Mouse (Mus musculus): ENCODE results near the gene Eif2b3. TPM values are rescaled to one million over a fixed set of nuclear protein-coding genes. Genes with fewer than 3 reads are reported as not detected.
A peak's percentile ranks its signal among the peaks of the same experiment; 100 is the strongest.

Eif2b3 gene
- polyA plus RNA-seq, 1 experiment from 2014 or later = 23.6 TPM

- no peak overlapping the region for H3K4me3 ChIP-seq (ENCODE audit: low read length)
- no peaks in the 10 kb centered on the region for H3K9me3 ChIP-seq (replicated peaks; ENCODE audit: control insufficient read depth, low read length)
- H3K9ac ChIP-seq (ENCODE audit: low read length) = no peak overlapping the region
- ATAC-seq (replicated peaks; ENCODE audit: extremely low read depth, insufficient read depth, low FRiP score) = no peak
- H3K4me1 ChIP-seq (ENCODE audit: control insufficient read depth, insufficient read depth, low read length) = peaks cover 26% of the 10 kb centered on the region
- no peak overlapping the region for H3K4me2 ChIP-seq (ENCODE audit: low read depth, low read length)
- no peak overlapping the region for H3K27ac ChIP-seq (ENCODE audit: low read length)
- 83% methylated on average over 4 of the region's 4 CpGs for WGBS
- no peaks in the 10 kb centered on the region for H3K27me3 ChIP-seq (ENCODE audit: control insufficient read depth, insufficient read depth, low read length)
- H3K36me3 ChIP-seq (ENCODE audit: control insufficient read depth, insufficient read depth) = no peaks in the 10 kb centered on the region
Observed at GRCm38 (mm10) chr4:117122209-117122608, 103.0 kb downstream of the Eif2b3 start.

- H3K27ac ChIP-seq (ENCODE audit: low read length) = no peak overlapping the region
- no peak overlapping the region for H3K4me3 ChIP-seq (ENCODE audit: low read length)
- H3K27me3 ChIP-seq (ENCODE audit: control insufficient read depth, insufficient read depth, low read length) = no peaks in the 10 kb centered on the region
- no peaks in the 10 kb centered on the region for H3K9me3 ChIP-seq (replicated peaks; ENCODE audit: control insufficient read depth, low read length)
- no peak overlapping the region for H3K4me2 ChIP-seq (ENCODE audit: low read depth, low read length)
- H3K9ac ChIP-seq (ENCODE audit: low read length) = no peak overlapping the region
- ATAC-seq (replicated peaks; ENCODE audit: extremely low read depth, insufficient read depth, low FRiP score) = no peak
- 74% methylated on average over 7 of the region's 9 CpGs for WGBS
- H3K36me3 ChIP-seq (ENCODE audit: control insufficient read depth, insufficient read depth) = peaks cover 4% of the 10 kb centered on the region; the same call in 1 of the 2 replicates
- H3K4me1 ChIP-seq (ENCODE audit: control insufficient read depth, insufficient read depth, low read length) = peaks cover 26% of the 10 kb centered on the region
Observed at GRCm38 (mm10) chr4:117123546-117124217, 104.5 kb downstream of the Eif2b3 start.

- no peak overlapping the region for H3K27ac ChIP-seq (ENCODE audit: low read length)
- H3K27me3 ChIP-seq (ENCODE audit: control insufficient read depth, insufficient read depth, low read length) = no peaks in the 10 kb centered on the region
- no peaks in the 10 kb centered on the region for H3K9me3 ChIP-seq (replicated peaks; ENCODE audit: control insufficient read depth, low read length)
- no peak overlapping the region for H3K9ac ChIP-seq (ENCODE audit: low read length)
- WGBS = 64% methylated on average over 3 of the region's 3 CpGs
- ATAC-seq (replicated peaks; ENCODE audit: extremely low read depth, insufficient read depth, low FRiP score) = no peak
- peaks cover 4% of the 10 kb centered on the region; the same call in 1 of the 2 replicates for H3K36me3 ChIP-seq (ENCODE audit: control insufficient read depth, insufficient read depth)
- no peak overlapping the region for H3K4me3 ChIP-seq (ENCODE audit: low read length)
- no peak overlapping the region for H3K4me2 ChIP-seq (ENCODE audit: low read depth, low read length)
- H3K4me1 ChIP-seq (ENCODE audit: control insufficient read depth, insufficient read depth, low read length) = peaks cover 26% of the 10 kb centered on the region
Observed at GRCm38 (mm10) chr4:117124218-117124517, 105.0 kb downstream of the Eif2b3 start.

GRCm38 (mm10) chr4:117124518-117125347, 105.5 kb downstream of the Eif2b3 start:
- H3K9ac ChIP-seq (ENCODE audit: low read length) = peak overlapping the region; percentile 62

GRCm38 (mm10) chr4:117125348-117125909, 106.2 kb downstream of the Eif2b3 start, which contains the start of gene Btbd19:
Gene Btbd19 (minus strand): TSS chr4:117125725.
- WGBS = 43% methylated on average over 8 of the region's 8 CpGs
- H3K4me2 ChIP-seq (ENCODE audit: low read depth, low read length) = peak within 1 kb of the TSS; percentile 40
- H3K9ac ChIP-seq (ENCODE audit: low read length) = peak within 1 kb of the TSS; percentile 62
- H3K4me1 ChIP-seq (ENCODE audit: control insufficient read depth, insufficient read depth, low read length) = peaks cover 21% of the 10 kb centered on the region
- peak; percentile 26; the same call in 1 of the 2 replicates for ATAC-seq (replicated peaks; ENCODE audit: extremely low read depth, insufficient read depth, low FRiP score)
- H3K27ac ChIP-seq (ENCODE audit: low read length) = peak within 1 kb of the TSS; percentile 94
- peak within 1 kb of the TSS; percentile 4; the same call in 1 of the 2 replicates for H3K4me3 ChIP-seq (ENCODE audit: low read length)
- no peaks in the 10 kb centered on the region; the same call in 1 of the 2 replicates for H3K27me3 ChIP-seq (ENCODE audit: control insufficient read depth, insufficient read depth, low read length)
- peaks cover 4% of the 10 kb centered on the region; the same call in 1 of the 2 replicates for H3K36me3 ChIP-seq (ENCODE audit: control insufficient read depth, insufficient read depth)
- H3K9me3 ChIP-seq (replicated peaks; ENCODE audit: control insufficient read depth, low read length) = no peaks in the 10 kb centered on the region

More at GRCm38 (mm10) chr4:117124518-117125347, 105.5 kb downstream of the Eif2b3 start:
- Histone ChIP-seq H3K27me3 (ENCODE audit: control insufficient read depth, insufficient read depth, low read length) (no peaks in the 10 kb centered on the region; the same call in 1 of the 2 replicates), H3K4me1 (ENCODE audit: control insufficient read depth, insufficient read depth, low read length) (peaks cover 25% of the 10 kb centered on the region), H3K36me3 (ENCODE audit: control insufficient read depth, insufficient read depth) (peaks cover 4% of the 10 kb centered on the region; the same call in 1 of the 2 replicates), H3K4me2 (ENCODE audit: low read depth, low read length) (peak overlapping the region; percentile 40), H3K27ac (ENCODE audit: low read length) (peak overlapping the region; percentile 94), H3K4me3 (ENCODE audit: low read length) (peak overlapping the region; percentile 4; the same call in 1 of the 2 replicates), H3K9me3 (replicated peaks; ENCODE audit: control insufficient read depth, low read length) (no peaks in the 10 kb centered on the region)
- WGBS = 43% methylated on average over 14 of the region's 14 CpGs
- no peak for ATAC-seq (replicated peaks; ENCODE audit: extremely low read depth, insufficient read depth, low FRiP score)

GRCm38 (mm10) chr4:117125910-117126674, 106.9 kb downstream of the Eif2b3 start:
- Histone ChIP-seq H3K36me3 (ENCODE audit: control insufficient read depth, insufficient read depth) (peaks cover 4% of the 10 kb centered on the region; the same call in 1 of the 2 replicates), H3K4me3 (ENCODE audit: low read length) (no peak overlapping the region), H3K4me2 (ENCODE audit: low read depth, low read length) (peak overlapping the region; percentile 40; the same call in 1 of the 2 replicates), H3K4me1 (ENCODE audit: control insufficient read depth, insufficient read depth, low read length) (peaks cover 21% of the 10 kb centered on the region), H3K27ac (ENCODE audit: low read length) (peak overlapping the region; percentile 94), H3K9ac (ENCODE audit: low read length) (peak overlapping the region; percentile 62), H3K9me3 (replicated peaks; ENCODE audit: control insufficient read depth, low read length) (no peaks in the 10 kb centered on the region), H3K27me3 (ENCODE audit: control insufficient read depth, insufficient read depth, low read length) (no peaks in the 10 kb centered on the region; the same call in 1 of the 2 replicates)
- peak; percentile 77 for ATAC-seq (replicated peaks; ENCODE audit: extremely low read depth, insufficient read depth, low FRiP score)
- 41% methylated on average over 15 of the region's 15 CpGs for WGBS

- no peak for ATAC-seq (replicated peaks; ENCODE audit: extremely low read depth, insufficient read depth, low FRiP score)
- Histone ChIP-seq H3K36me3 (ENCODE audit: control insufficient read depth, insufficient read depth) (peaks cover 4% of the 10 kb centered on the region; the same call in 1 of the 2 replicates), H3K9me3 (replicated peaks; ENCODE audit: control insufficient read depth, low read length) (no peaks in the 10 kb centered on the region), H3K9ac (ENCODE audit: low read length) (peak within 1 kb of the TSS; percentile 62), H3K4me2 (ENCODE audit: low read depth, low read length) (peak within 1 kb of the TSS; percentile 40; the same call in 1 of the 2 replicates), H3K4me1 (ENCODE audit: control insufficient read depth, insufficient read depth, low read length) (peaks cover 19% of the 10 kb centered on the region), H3K4me3 (ENCODE audit: low read length) (no peak within 1 kb of the TSS), H3K27ac (ENCODE audit: low read length) (peak within 1 kb of the TSS; percentile 94), H3K27me3 (ENCODE audit: control insufficient read depth, insufficient read depth, low read length) (peaks cover 4% of the 10 kb centered on the region; the same call in 1 of the 2 replicates)
- WGBS = 77% methylated on average over 9 of the region's 9 CpGs
Observed at GRCm38 (mm10) chr4:117126675-117127290, 107.6 kb downstream of the Eif2b3 start, which contains the start of gene Tctex1d4. Gene Tctex1d4 (plus strand): TSS chr4:117126794.

Measured in heart, embryonic 16.5 days (tissue).